Mouse (Mus musculus) neural tube, embryonic 13.5 days (tissue): ENCODE measurements around the gene Gm20388. TPM values are rescaled to one million over a fixed set of nuclear protein-coding genes. Genes with fewer than 3 reads are reported as not detected.

Experiments
- ATAC-seq: fragments of 200-750 bp; cut with Nextera tagmentation; 2 replicates; pipeline ENCODE4 v1.8.0; 2017; ENCODE audit warnings: low read depth, mild to moderate bottlenecking, moderate TSS enrichment, moderate library complexity
- H3K27ac ChIP-seq: fragments of 300-500 bp; sonication (generic); replicated peaks from 2 replicates; pipeline ENCODE4 v1.5.1; 2015; ENCODE audit warnings: moderate library complexity, mild to moderate bottlenecking, inconsistent platforms
- H3K27me3 ChIP-seq: fragments of 300-500 bp; sonication (generic); 2 replicates; pipeline ENCODE4 v1.6.1; 2015; ENCODE audit warnings: mild to moderate bottlenecking, inconsistent platforms
- H3K36me3 ChIP-seq: fragments of 300-500 bp; sonication (generic); 2 replicates; pipeline ENCODE4 v1.6.1; 2015; ENCODE audit warnings: mild to moderate bottlenecking, inconsistent platforms
- H3K4me1 ChIP-seq: fragments of 300-500 bp; sonication (generic); replicated peaks from 2 replicates; pipeline ENCODE4 v1.6.1; 2015; ENCODE audit warnings: inconsistent platforms
- H3K4me2 ChIP-seq: fragments of 300-500 bp; sonication (generic); 2 replicates; pipeline ENCODE4 v1.6.1; 2015; ENCODE audit warnings: inconsistent platforms, mild to moderate bottlenecking, moderate library complexity
- H3K4me3 ChIP-seq: fragments of 300-500 bp; sonication (generic); 2 replicates; pipeline ENCODE4 v1.5.1; 2015; ENCODE audit warnings: mild to moderate bottlenecking, inconsistent platforms
- H3K9ac ChIP-seq: fragments of 300-500 bp; sonication (generic); 2 replicates; pipeline ENCODE4 v1.6.1; 2015; ENCODE audit warnings: moderate library complexity, mild to moderate bottlenecking, inconsistent platforms
- H3K9me3 ChIP-seq: fragments of 300-500 bp; sonication (generic); 2 replicates; pipeline ENCODE4 v1.6.1; 2016; ENCODE audit warnings: inconsistent platforms
- WGBS: fragments of 180-500 bp; shearing (Covaris S2); methylation state at CpG from one replicate; pipeline ENCODE4 v1.1.7; 2015; 5-methylcytosine and 5-hydroxymethylcytosine counted together
- polyA plus RNA-seq: library from polyadenylated mRNA; unstranded; fragments of >200 nt; fragmentation: Nextera tagmentation; extraction: Ambion mirVana; gene quantifications from 2 replicates; pipeline ENCODE4 v1.2.1, GENCODE M21; 2015

Gene Gm20388
- polyA plus RNA-seq, 1 experiment from 2014 or later, result 0.27 TPM

DNA sequence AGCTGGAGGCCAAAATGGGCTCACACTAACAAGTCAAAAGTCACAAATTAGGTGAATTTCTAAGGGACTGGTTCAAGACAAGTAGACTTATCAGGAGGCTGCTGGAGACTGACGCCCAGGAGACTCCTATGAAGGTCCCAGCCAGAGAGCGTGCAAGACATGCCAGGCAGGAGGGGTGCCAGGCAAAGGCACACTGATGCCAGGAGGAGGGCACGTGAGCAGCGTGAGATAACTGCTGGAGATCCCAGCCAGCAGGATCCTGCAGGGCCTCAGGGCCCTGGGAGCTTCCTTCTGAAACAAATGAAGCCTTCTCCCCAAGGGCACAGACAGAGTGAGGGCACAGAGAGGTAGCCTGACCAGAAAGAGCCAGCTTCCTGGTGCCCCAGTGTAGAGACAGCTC lies 2897.3 kb downstream of the Gm20388 start:
- no peak for ATAC-seq
- H3K4me2 ChIP-seq, result no peak overlapping the region
- no peaks in the 10 kb centered on the region for H3K27me3 ChIP-seq
- no peak overlapping the region for H3K4me3 ChIP-seq
- peaks cover 86% of the 10 kb centered on the region for H3K4me1 ChIP-seq
- H3K36me3 ChIP-seq, result no peaks in the 10 kb centered on the region
- 62% methylated on average over 4 of the region's 4 CpGs for WGBS
- no peaks in the 10 kb centered on the region for H3K9me3 ChIP-seq
- peak overlapping the region; percentile 93 for H3K27ac ChIP-seq
- H3K9ac ChIP-seq, result no peak overlapping the region

DNA sequence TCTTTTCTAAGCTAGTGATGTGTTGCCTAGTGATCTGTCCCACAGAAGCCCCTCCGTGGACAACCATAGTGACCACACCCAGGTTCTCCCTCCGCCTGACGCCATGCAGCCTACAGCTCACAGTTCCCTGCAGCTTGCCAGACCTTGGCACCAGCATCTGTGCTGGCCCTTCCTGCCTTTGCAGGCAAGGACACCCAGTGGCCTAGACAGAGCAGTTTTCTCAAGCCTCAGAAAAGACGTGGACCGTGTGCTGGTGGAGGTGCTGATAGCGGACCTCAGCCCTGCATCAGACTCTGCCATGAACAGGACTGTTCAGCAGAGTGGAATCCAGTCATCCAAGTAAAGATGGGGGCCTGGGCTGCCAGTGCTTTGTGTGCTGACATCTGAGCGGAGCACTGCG lies 2899.7 kb downstream of the Gm20388 start:
- H3K4me3 ChIP-seq, result no peak overlapping the region
- WGBS, result 76% methylated on average over 8 of the region's 8 CpGs
- peaks cover 86% of the 10 kb centered on the region for H3K4me1 ChIP-seq
- no peak for ATAC-seq
- H3K9me3 ChIP-seq, result no peaks in the 10 kb centered on the region
- H3K9ac ChIP-seq, result peak overlapping the region; percentile 47; the same call in 1 of the 2 replicates
- H3K36me3 ChIP-seq, result peaks cover 4% of the 10 kb centered on the region
- no peak overlapping the region for H3K4me2 ChIP-seq
- H3K27ac ChIP-seq, result peak overlapping the region; percentile 88
- no peaks in the 10 kb centered on the region for H3K27me3 ChIP-seq

DNA sequence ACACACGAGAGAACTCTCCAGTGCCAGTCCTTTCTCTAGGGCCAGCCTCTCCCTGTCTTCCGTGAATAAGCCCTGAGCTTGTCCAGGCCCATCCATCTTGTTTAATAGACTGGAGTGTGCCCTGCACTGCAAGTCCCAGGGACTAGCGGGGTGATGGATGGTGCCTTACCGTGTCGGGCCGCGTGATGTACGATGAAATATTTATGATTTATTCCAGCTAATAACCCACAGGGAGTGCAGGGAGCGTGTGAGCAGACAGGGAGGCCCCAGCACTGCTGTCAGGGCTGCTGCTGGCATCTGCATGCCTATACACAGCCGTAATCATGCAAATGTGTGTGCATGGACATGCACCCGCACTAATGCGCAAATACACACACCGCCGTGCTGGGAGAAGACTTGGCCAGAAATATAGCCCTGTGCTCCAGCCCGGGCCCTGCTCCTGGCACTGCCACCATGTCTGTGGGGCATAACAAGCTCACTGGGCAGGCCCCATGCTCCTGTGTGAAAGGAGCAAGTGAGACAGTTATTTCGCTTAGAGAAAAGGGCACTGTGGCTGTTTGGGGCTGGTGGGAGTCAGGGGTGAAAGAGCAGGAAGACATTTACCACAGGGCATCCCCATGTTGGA lies 2901.3 kb downstream of the Gm20388 start:
- H3K4me3 ChIP-seq, result no peak overlapping the region
- ATAC-seq, result peak; percentile 76
- peak overlapping the region; percentile 43 for H3K9ac ChIP-seq
- no peaks in the 10 kb centered on the region for H3K9me3 ChIP-seq
- peak overlapping the region; percentile 9; the same call in 1 of the 2 replicates for H3K4me2 ChIP-seq
- peaks cover 76% of the 10 kb centered on the region for H3K4me1 ChIP-seq
- WGBS, result 37% methylated on average over 16 of the region's 16 CpGs
- no peaks in the 10 kb centered on the region for H3K27me3 ChIP-seq
- H3K27ac ChIP-seq, result peak overlapping the region; percentile 88
- H3K36me3 ChIP-seq, result peaks cover 4% of the 10 kb centered on the region

DNA sequence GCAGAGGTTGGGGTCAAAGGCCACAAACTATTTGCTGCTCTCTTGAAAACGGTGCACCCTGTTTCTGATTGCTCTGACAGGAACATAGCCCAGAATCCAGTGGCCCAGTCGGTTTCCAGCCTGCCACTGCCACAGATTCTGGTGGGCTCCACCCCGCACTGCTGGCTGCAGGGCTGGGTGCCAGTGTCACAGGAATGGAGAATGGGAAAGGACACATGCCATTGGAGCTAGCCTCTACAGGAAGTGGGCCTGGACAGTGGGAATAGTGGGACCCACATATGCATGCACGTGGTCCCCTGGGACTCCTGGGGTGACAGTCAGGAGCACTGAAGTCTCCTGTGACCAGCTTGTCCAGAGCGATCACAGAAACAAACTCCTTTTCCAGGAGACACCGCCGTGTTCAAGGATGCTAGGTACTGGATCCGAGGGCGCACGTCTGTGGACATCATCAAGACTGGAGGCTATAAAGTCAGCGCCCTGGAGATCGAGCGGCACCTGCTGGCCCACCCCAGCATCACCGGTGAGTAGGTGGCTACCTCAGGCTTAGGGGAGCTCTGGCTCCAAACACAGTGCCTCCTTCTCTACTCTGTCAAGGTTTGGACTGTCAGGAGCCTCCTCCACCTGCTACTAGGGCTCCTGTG lies 2902.1 kb downstream of the Gm20388 start:
- Histone ChIP-seq H3K27ac (peak overlapping the region; percentile 88), H3K9ac (peak overlapping the region; percentile 43; the same call in 1 of the 2 replicates), H3K4me2 (no peak overlapping the region), H3K9me3 (no peaks in the 10 kb centered on the region), H3K27me3 (no peaks in the 10 kb centered on the region), H3K4me1 (peaks cover 76% of the 10 kb centered on the region), H3K36me3 (peaks cover 4% of the 10 kb centered on the region), H3K4me3 (no peak overlapping the region)
- ATAC-seq, result 0 out of 2 replicates have a peak, but pooled peaks have one; percentile 12
- 72% methylated on average over 14 of the region's 14 CpGs for WGBS

DNA sequence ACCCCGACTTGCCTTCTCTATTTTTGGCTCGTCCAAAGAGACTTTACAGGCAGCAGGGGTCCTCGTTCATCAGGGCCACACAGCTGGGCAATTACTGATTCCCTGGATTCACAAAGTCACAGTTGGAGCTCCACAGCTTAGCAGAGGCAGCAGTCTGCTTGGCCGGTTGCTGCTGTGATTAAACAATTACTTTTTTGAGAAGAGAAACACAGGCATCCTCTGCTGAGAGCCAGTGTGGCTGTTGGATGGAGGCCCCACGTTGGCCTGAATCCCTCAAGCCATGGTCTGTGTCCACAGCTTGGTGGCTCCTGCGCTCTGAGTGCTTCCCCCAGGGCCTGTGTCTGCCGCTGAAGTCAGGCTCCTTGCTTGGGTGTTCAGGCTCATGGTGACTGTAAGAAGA lies 2904.0 kb downstream of the Gm20388 start:
- H3K4me1 ChIP-seq, result peaks cover 73% of the 10 kb centered on the region

DNA sequence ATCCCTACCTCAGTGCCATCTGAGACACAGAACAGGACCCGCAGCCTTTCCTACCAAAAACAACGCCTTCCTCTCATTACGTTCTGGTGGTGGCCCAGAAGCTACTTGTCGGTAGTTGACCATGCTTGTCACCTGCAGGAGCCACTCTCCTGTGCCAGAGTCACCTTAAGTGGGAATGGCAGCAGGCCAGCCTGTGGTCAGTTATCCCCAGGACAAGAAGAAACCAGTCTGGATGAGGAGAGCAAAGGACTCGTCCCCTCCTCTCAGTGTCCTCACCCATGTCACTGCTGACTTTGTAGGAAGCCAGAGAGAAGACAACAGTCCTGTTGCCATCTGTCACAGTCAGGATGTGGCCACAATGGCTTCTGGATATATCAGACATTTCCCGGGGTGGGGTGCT lies 2906.3 kb downstream of the Gm20388 start:
- no peak overlapping the region for H3K27ac ChIP-seq
- H3K4me2 ChIP-seq, result no peak overlapping the region
- H3K4me1 ChIP-seq, result peaks cover 52% of the 10 kb centered on the region
- H3K9ac ChIP-seq, result no peak overlapping the region
- H3K4me3 ChIP-seq, result no peak overlapping the region
- H3K9me3 ChIP-seq, result no peaks in the 10 kb centered on the region
- H3K36me3 ChIP-seq, result peaks cover 4% of the 10 kb centered on the region
- no peak for ATAC-seq
- no peaks in the 10 kb centered on the region for H3K27me3 ChIP-seq
- WGBS, result 92% methylated on average over 6 of the region's 6 CpGs

More for the DNA sequence above, 2904.0 kb downstream of the Gm20388 start:
- peak overlapping the region; percentile 67 for H3K27ac ChIP-seq
- peaks cover 4% of the 10 kb centered on the region for H3K36me3 ChIP-seq
- 16% methylated on average over 7 of the region's 7 CpGs for WGBS
- no peaks in the 10 kb centered on the region for H3K9me3 ChIP-seq
- no peak for ATAC-seq
- H3K4me3 ChIP-seq, result no peak overlapping the region
- H3K9ac ChIP-seq, result no peak overlapping the region
- no peak overlapping the region for H3K4me2 ChIP-seq
- no peaks in the 10 kb centered on the region for H3K27me3 ChIP-seq

DNA sequence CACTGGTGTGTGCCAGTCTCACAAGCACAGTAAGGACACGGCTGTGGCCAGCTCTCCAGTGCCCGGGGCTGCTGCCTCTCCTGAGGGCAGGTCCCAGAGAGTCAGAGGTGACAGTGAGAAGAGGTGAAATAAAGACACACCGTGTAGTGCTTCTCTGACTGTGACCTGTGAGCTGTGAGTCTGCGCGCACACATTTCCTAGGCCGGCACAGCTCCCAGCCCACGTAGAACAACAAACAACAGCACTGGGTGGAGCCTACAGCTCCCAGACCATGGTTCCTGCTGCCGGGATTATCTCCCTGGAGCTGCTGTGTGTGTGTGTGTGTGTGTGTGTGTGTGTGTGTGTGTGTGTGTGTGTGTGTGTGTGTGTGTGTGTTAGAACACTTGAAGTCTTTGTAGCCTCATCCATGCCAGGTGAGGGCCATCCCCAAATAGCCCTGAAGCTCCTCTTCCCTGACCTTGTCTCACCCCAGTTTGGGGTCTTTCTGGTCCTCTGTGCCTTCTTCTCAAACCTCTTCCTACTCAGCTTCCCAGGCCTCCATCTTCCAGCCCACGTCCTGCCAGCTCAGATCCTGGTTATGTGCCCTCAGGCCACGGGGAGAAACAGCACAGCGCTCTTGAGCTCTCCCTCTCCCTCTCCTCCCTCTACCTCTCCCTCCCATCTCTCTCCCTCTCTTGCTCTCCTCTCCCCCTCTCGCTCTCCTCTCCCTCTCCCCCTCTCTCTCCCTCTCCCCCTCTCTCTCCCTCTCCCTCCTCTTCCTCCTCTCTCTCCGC lies 2907.3 kb downstream of the Gm20388 start:
- H3K27ac ChIP-seq, result 0 out of 2 replicates have a peak overlapping the region, but pooled peaks have one; percentile 38
- no peak overlapping the region for H3K4me3 ChIP-seq
- peaks cover 4% of the 10 kb centered on the region for H3K36me3 ChIP-seq
- WGBS, result 35% methylated on average over 13 of the region's 13 CpGs
- H3K9me3 ChIP-seq, result no peaks in the 10 kb centered on the region
- no peak overlapping the region for H3K4me2 ChIP-seq
- no peak for ATAC-seq
- H3K9ac ChIP-seq, result no peak overlapping the region
- H3K27me3 ChIP-seq, result no peaks in the 10 kb centered on the region
- H3K4me1 ChIP-seq, result peaks cover 43% of the 10 kb centered on the region

DNA sequence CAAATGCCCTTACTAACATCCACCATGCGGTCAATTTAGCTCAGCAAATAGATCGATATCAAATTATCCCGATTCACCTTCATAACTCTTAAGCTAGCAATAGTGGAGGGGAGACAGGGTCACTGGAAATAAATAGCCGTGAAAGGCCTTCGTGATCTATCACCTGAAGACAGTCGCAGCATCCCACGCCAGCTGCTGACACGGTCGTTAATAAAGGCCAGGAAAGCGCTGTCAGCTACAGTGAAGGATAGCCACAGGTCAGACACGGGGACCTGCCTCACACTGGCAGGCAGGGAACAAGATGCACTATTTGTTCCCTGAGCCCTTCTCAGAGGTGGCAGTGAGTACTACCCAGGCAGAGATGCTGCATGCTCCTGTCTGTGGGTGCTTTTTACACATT lies 2909.1 kb downstream of the Gm20388 start:
- Histone ChIP-seq H3K4me3 (no peak overlapping the region), H3K9ac (no peak overlapping the region), H3K27me3 (no peaks in the 10 kb centered on the region), H3K9me3 (no peaks in the 10 kb centered on the region), H3K4me1 (peaks cover 34% of the 10 kb centered on the region), H3K4me2 (no peak overlapping the region), H3K27ac (peak overlapping the region; percentile 10; the same call in 1 of the 2 replicates), H3K36me3 (no peaks in the 10 kb centered on the region)
- ATAC-seq, result no peak
- 45% methylated on average over 11 of the region's 11 CpGs for WGBS

DNA sequence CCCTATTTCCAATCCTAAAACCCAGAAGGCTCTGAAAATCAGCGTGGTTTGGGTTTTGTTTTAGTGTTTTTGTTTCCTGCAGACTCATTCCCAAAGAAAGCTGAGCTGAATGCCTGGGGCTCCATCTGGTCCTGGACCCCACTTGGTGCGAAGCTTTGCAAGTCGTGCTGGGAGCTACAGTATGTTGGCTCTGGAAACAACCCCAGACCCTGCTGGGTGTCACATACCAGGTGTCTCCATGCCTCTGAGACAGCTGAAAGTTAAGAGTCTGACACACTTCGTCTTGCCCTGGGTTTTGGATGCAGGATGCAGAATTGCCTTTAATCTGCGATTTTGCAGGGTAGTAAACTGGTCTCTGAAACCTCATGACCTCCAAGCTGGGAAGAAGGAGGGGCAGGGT lies 2913.9 kb downstream of the Gm20388 start:
- 34% methylated on average over 5 of the region's 5 CpGs for WGBS
- no peak overlapping the region for H3K4me2 ChIP-seq
- no peak for ATAC-seq
- H3K9me3 ChIP-seq, result no peaks in the 10 kb centered on the region
- no peak overlapping the region for H3K9ac ChIP-seq
- H3K4me1 ChIP-seq, result peaks cover 29% of the 10 kb centered on the region
- H3K27me3 ChIP-seq, result no peaks in the 10 kb centered on the region
- H3K27ac ChIP-seq, result no peak overlapping the region
- H3K4me3 ChIP-seq, result no peak overlapping the region
- H3K36me3 ChIP-seq, result no peaks in the 10 kb centered on the region

DNA sequence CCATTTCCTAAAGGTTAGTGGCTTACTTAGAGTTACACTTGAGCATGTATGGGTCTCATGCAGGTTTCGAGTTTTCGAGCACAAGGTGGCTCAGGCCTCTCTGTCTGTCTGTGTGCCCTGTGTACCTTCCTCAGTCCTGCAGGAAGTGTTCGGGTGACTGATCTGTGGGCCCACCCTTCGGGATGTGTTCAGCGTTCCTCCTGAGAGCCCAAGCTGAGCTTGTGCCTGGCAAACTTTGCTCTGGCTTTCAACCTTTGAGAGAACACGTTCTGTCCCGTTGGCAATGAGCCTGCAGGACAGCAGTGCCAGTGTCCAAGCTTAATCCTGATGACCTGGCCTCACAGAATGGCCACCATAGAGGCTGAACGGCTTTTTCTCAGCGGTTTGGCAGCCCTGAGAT lies 2914.3 kb downstream of the Gm20388 start:
- no peaks in the 10 kb centered on the region for H3K36me3 ChIP-seq
- no peak overlapping the region for H3K4me3 ChIP-seq
- no peak overlapping the region for H3K9ac ChIP-seq
- H3K4me1 ChIP-seq, result peaks cover 29% of the 10 kb centered on the region
- 77% methylated on average over 9 of the region's 9 CpGs for WGBS
- H3K27ac ChIP-seq, result 0 out of 2 replicates have a peak overlapping the region, but pooled peaks have one; percentile 1
- ATAC-seq, result no peak
- H3K4me2 ChIP-seq, result no peak overlapping the region
- H3K9me3 ChIP-seq, result no peaks in the 10 kb centered on the region
- no peaks in the 10 kb centered on the region for H3K27me3 ChIP-seq

DNA sequence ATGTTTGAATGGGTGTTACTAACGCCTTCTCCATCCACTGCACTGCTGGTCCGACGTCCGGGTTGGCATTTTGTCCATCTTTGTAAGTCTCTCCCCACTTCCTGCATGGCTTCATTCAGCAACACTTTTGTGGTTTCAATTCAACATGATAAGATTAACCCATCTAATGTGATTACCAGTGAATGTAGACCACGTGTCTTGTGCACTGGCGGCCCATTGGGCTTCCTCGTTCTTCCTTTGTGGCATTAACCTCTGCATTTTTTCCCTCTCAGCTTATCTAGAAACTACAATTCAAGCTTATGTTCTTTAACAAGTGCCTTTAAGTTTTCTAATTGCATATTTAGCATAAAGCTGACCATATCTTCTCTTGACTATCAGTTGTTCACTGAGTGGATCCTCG lies 2914.8 kb downstream of the Gm20388 start:
- Histone ChIP-seq H3K4me1 (peaks cover 29% of the 10 kb centered on the region), H3K9me3 (no peaks in the 10 kb centered on the region), H3K9ac (no peak overlapping the region), H3K4me3 (no peak overlapping the region), H3K27ac (no peak overlapping the region), H3K36me3 (no peaks in the 10 kb centered on the region), H3K4me2 (no peak overlapping the region), H3K27me3 (no peaks in the 10 kb centered on the region)
- whole genome bisulfite sequencing, result 82% methylated on average over 8 of the region's 8 CpGs
- no peak for ATAC-seq

DNA sequence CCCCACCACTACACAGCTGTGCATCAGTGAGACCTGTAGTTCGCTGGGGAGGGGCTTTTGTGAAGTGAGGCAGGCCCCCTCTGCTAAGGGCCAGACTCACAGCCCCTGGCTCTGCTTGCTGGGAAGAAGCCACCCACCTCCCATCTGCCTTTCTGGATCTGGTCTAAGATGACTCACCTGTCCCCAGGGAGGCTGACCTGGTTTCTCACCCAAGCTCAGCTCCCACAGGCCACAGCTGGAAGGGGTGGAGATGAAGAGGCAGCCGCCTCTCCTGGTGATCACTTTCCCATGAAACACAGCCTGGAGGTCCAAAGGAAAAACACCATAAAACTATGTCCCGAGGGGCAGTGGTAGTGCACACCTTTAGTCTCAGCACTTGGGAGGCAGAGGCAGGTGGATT lies 2918.8 kb downstream of the Gm20388 start:
- Histone ChIP-seq H3K9me3 (no peaks in the 10 kb centered on the region), H3K36me3 (no peaks in the 10 kb centered on the region), H3K9ac (no peak overlapping the region), H3K27me3 (0 out of 2 replicates have a peak, but pooled peaks cover 5% of the 10 kb centered on the region), H3K27ac (no peak overlapping the region), H3K4me1 (peaks cover 23% of the 10 kb centered on the region), H3K4me2 (no peak overlapping the region), H3K4me3 (no peak overlapping the region)
- no peak for ATAC-seq
- WGBS, result 75% methylated on average over 3 of the region's 3 CpGs
